Mouse (Mus musculus): ENCODE measurements at regions not wholly inside any gene's neighbourhood (a gene's known extent, or its start where the extent isn't known, plus 50 kb on each side); places are given as distances from the start of the nearest gene placed in this dataset.

GRCm38 (mm10) chr7:113109481-113109880 lies 97.8 kb upstream of the Arntl start:
- no peak for TF ChIP-seq CTCF (IDR thresholded peaks at IDR 0.05; ENCODE audit: borderline replicate concordance, insufficient read depth, low read length)
- TF ChIP-seq POLR2A (IDR thresholded peaks at IDR 0.05; ENCODE audit: low read depth, low read length): no peak
